Mouse (Mus musculus) liver, embryonic 13.5 days (tissue): Measurements from ENCODE around the gene Fubp1. TPM values are rescaled to one million over a fixed set of nuclear protein-coding genes. Genes with fewer than 3 reads are reported as not detected.
A peak's percentile ranks its signal among the peaks of the same experiment; 100 is the strongest.

Experiments
- ATAC-seq: fragments of 200-750 bp; cut with Nextera tagmentation; 2 replicates; pipeline ENCODE4 v1.8.0; 2017; ENCODE audit warnings: low read depth, mild to moderate bottlenecking, moderate number of reproducible peaks, moderate library complexity
- DNase-seq: peaks from one replicate; pipeline ENCODE4 v3.0.0; 2022
- H3K27ac ChIP-seq: fragments of 300-500 bp; sonication (generic); 2 replicates; pipeline ENCODE4 v1.5.1; 2015; ENCODE audit warnings: moderate library complexity, mild to moderate bottlenecking, inconsistent platforms
- H3K27me3 ChIP-seq: fragments of 300-500 bp; sonication (generic); 2 replicates; pipeline ENCODE4 v1.6.1; 2015; ENCODE audit warnings: mild to moderate bottlenecking, inconsistent platforms
- H3K36me3 ChIP-seq: fragments of 300-500 bp; sonication (generic); 2 replicates; pipeline ENCODE4 v1.6.1; 2015; ENCODE audit warnings: mild to moderate bottlenecking, inconsistent platforms
- H3K4me1 ChIP-seq: fragments of 300-500 bp; sonication (generic); replicated peaks from 2 replicates; pipeline ENCODE4 v1.6.1; 2015; ENCODE audit warnings: inconsistent platforms
- H3K4me2 ChIP-seq: fragments of 300-500 bp; sonication (generic); 2 replicates; pipeline ENCODE4 v1.6.1; 2015; ENCODE audit warnings: inconsistent platforms, mild to moderate bottlenecking, moderate library complexity
- H3K4me3 ChIP-seq: fragments of 300-500 bp; sonication (generic); replicated peaks from 2 replicates; pipeline ENCODE4 v1.5.1; 2015; ENCODE audit warnings: mild to moderate bottlenecking, inconsistent platforms
- H3K9ac ChIP-seq: fragments of 300-500 bp; sonication (generic); 2 replicates; pipeline ENCODE4 v1.6.1; 2015; ENCODE audit warnings: mild to moderate bottlenecking, inconsistent platforms
- H3K9me3 ChIP-seq: fragments of 300-500 bp; sonication (generic); replicated peaks from 2 replicates; pipeline ENCODE4 v1.6.1; 2016; ENCODE audit warnings: inconsistent platforms
- WGBS: fragments of 180-500 bp; shearing (Covaris S2); methylation state at CpG from one replicate; pipeline ENCODE4 v1.1.7; 2015; ENCODE audit not compliant: insufficient replicate concordance; 5-methylcytosine and 5-hydroxymethylcytosine counted together
- polyA plus RNA-seq: library from polyadenylated mRNA; unstranded; fragments of >200 nt; fragmentation: Nextera tagmentation; extraction: Ambion mirVana; gene quantifications from 2 replicates; pipeline ENCODE4 v1.2.1, GENCODE M21; 2015

The Fubp1 gene
- polyA plus RNA-seq, 1 experiment from 2014 or later: 99.4 TPM

DNA sequence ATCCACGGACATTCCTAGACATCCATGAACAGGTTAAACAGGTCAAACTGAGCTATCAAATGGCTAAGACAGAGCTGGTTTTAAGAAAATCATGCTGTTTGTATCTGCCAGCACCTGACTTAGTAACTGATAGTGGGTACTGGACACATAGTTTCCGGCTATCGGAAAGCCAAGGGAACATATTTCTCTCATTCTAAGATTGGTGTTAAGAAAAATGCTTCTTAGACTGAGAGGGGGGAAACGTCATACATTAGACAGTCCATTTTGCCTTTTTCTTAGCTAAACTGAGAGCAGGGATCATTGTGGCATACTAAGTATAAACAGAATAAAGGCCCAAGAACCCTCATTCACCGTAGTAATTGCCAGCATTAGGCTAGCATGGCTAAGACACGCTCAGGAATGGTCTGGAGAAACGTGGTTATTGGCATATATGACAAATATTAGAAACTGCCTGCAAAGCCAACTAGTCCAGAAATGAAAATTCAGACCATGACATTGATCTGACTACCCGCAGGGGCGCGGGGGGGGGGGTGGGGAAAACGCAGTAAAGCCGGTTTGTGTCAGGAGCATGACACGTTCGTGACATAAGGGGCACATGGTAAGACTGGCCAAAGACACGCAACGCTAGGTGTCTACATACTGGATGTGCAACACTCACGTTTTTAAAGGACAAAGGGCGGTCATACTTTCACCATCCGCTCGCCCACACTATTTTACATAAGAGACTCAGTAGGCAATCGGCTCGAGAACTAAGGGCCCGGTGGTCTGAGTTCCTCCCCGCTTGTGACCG lies 850 bp upstream of the Fubp1 start:
- WGBS: 4% methylated on average over 25 of the region's 25 CpGs
- Histone ChIP-seq H3K4me3 (peak overlapping the region; percentile 98), H3K9ac (peak overlapping the region; percentile 96), H3K27ac (peak overlapping the region; percentile 98), H3K4me2 (peak overlapping the region; percentile 83), H3K9me3 (no peaks in the 10 kb centered on the region), H3K4me1 (peaks cover 40% of the 10 kb centered on the region), H3K27me3 (no peaks in the 10 kb centered on the region), H3K36me3 (peaks cover 15% of the 10 kb centered on the region; the same call in 1 of the 2 replicates)
- peak; percentile 5; the same call in 1 of the 2 replicates for ATAC-seq
- DNase-seq: peak; percentile 34

DNA sequence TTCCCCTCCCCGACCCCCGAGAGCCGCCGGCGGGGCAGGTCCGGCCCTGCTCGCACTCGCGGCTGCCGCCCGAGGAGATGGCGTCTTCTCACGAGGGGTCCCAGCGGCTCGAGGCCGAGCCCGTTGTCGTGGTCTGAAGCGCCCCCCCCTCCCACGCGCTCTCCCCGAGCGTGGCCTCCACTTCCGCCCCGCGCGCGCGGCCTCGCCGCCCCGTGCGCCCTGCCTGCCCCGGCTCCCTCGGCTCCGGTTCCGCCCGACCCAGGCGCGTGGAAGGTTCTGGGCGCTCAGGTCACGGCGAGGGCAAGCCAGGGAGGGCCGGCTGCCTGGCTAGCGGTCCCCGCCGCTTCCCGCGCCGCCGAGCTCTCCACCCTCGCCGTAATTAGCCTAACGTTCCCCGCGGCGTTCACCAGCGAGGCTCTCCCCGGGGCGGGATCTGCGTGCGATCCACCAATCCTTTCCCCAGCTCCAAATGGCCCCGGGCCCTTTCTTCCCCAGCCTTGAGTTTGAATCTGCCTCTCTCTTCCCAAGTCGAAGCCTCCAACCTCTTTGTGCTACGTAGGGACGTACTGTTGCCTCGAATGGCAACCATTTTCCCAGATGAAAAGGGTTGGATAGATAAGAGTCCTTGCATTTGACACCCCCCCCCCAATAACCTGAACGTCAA lies 638 bp downstream of the Fubp1 start:
- DNase-seq: peak; percentile 55
- Histone ChIP-seq H3K4me2 (peak overlapping the region; percentile 91), H3K4me1 (peaks cover 44% of the 10 kb centered on the region), H3K36me3 (peaks cover 26% of the 10 kb centered on the region), H3K27me3 (no peaks in the 10 kb centered on the region), H3K9ac (peak overlapping the region; percentile 99), H3K9me3 (no peaks in the 10 kb centered on the region), H3K27ac (peak overlapping the region; percentile 94), H3K4me3 (peak overlapping the region; percentile 98)
- ATAC-seq: peak; percentile 47
- WGBS: under 1% methylated on average over 66 of the region's 68 CpGs

DNA sequence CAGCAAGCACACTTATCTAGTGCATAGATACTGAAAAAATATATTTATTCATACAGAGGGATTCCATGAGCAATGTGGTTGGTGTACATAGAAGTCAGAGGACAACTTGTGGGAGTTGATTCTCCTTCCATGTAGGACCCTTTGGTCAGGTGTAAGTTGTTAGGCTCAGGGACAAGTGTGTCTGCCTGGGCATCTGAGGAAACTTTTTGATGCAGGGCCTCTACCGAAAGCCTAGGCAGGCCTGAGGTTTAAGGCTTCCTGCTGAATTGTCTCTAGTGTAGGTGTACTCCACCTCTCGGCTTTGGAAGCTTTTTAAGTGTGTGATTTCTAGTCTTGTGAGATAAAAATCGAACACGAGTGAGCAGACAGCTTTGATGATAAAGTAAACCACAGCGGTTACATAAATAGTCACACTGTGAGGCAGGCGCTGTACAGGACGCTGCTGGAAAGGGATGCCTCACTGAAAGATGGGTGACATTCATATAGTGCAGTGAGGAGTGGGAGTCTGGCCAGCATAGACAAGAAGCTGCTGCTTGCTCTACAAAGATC lies 1.6 kb downstream of the Fubp1 start:
- Histone ChIP-seq H3K9me3 (no peaks in the 10 kb centered on the region), H3K9ac (peak overlapping the region; percentile 99), H3K4me2 (peak overlapping the region; percentile 91), H3K36me3 (peaks cover 36% of the 10 kb centered on the region), H3K4me1 (peaks cover 45% of the 10 kb centered on the region), H3K27ac (peak overlapping the region; percentile 94), H3K27me3 (no peaks in the 10 kb centered on the region), H3K4me3 (peak overlapping the region; percentile 98)
- no peak for DNase-seq
- no peak for ATAC-seq
- WGBS: under 1% methylated on average over 7 of the region's 7 CpGs

DNA sequence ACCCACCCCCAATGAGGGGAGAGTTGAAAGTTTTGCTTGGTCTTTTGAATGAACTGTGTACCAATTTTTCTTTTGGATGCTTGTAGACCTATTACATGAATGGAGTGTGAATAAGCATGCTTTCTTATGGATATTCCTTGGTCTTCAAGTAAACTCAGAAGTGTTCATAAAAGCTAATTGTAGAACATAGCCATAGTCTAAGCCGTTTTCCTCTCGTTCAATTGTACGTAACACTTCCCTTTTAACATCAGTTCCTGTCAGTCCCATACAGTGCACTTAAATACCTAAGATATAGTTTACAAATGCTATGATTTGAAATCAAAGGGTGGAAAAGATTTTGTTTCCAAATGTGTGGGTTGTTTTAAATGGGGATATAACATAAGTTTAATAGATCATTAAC lies 3.2 kb downstream of the Fubp1 start:
- H3K9ac ChIP-seq: peak overlapping the region; percentile 99
- ATAC-seq: no peak

DNA sequence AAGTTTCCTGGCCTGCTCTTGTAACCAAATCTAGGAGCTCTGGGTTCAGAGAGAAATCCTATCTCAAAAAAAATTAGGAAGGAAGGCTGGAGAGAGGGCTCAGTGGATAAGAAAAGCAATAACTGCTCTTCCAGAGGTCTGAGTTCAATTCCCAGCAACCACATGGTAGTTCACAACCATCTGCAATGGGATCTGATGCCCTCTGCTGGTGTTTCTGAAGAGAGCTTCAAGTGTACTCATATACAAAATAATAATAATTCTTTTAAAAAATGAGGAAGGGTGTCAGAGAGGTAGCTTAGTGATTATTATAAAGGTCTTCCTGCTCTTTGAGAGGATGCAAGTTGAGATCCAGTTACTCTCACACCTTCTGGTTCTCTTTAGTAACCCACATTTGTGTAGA lies 14.7 kb downstream of the Fubp1 start:
- Histone ChIP-seq H3K36me3 (peaks cover 91% of the 10 kb centered on the region), H3K27ac (no peak overlapping the region), H3K4me2 (no peak overlapping the region), H3K4me3 (no peak overlapping the region), H3K27me3 (no peaks in the 10 kb centered on the region), H3K4me1 (0 out of 2 replicates have a peak, but pooled peaks cover 4% of the 10 kb centered on the region), H3K9me3 (no peaks in the 10 kb centered on the region), H3K9ac (no peak overlapping the region)
- no peak for ATAC-seq
- no peak for DNase-seq

More for the DNA sequence above, 3.2 kb downstream of the Fubp1 start:
- DNase-seq: no peak
- Histone ChIP-seq H3K4me3 (peak overlapping the region; percentile 98), H3K27me3 (no peaks in the 10 kb centered on the region), H3K4me2 (peak overlapping the region; percentile 91), H3K27ac (no peak overlapping the region), H3K36me3 (peaks cover 45% of the 10 kb centered on the region), H3K9me3 (no peaks in the 10 kb centered on the region), H3K4me1 (peaks cover 37% of the 10 kb centered on the region)
- WGBS: 38% methylated on average over 3 of the region's 3 CpGs

DNA sequence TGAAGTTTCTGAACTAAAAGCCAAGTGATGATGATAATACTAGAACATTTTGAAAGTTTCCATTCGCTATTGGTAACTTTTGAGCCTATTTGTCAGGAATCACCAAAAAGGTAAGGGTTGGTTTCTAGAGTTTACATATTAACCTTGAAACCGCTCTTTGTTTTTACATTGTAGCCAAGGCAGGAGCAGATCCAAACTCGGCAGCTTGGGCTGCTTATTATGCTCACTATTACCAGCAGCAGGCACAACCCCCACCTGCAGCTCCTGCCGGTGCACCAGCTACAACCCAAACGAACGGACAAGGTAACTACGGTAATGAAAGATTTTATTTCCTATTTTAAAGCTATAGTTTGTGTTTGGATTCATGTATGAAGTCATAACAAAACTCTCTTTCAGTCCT lies 15.7 kb downstream of the Fubp1 start:
- H3K4me2 ChIP-seq: no peak overlapping the region
- H3K36me3 ChIP-seq: peaks cover 90% of the 10 kb centered on the region
- no peak for DNase-seq
- no peaks in the 10 kb centered on the region for H3K27me3 ChIP-seq
- H3K4me1 ChIP-seq: peaks cover 8% of the 10 kb centered on the region
- ATAC-seq: no peak
- no peak overlapping the region for H3K9ac ChIP-seq
- 88% methylated on average over 7 of the region's 7 CpGs for WGBS
- no peak overlapping the region for H3K4me3 ChIP-seq
- no peak overlapping the region for H3K27ac ChIP-seq
- H3K9me3 ChIP-seq: no peaks in the 10 kb centered on the region

DNA sequence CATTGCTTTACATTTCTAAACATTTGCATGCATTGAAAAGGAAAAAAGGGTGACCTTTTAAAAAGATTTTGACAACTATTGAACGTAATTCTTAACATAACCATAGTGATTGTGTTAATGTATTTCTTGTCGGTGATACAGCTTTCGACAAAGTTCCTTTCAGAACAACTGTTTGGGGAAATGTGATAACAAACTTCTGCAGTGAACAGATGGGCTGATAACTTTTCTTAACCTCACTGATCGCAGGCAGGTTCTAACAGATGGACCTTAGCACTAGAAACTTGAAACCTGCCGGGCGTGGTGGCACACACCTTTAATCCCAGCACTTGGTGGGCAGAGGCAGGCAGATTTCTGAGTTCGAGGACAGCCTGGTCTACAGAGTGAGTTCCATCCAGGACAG lies 18.6 kb downstream of the Fubp1 start:
- Histone ChIP-seq H3K9ac (no peak overlapping the region), H3K4me1 (peaks cover 17% of the 10 kb centered on the region), H3K27me3 (no peaks in the 10 kb centered on the region), H3K27ac (no peak overlapping the region), H3K4me3 (no peak overlapping the region), H3K9me3 (no peaks in the 10 kb centered on the region), H3K4me2 (no peak overlapping the region), H3K36me3 (peaks cover 86% of the 10 kb centered on the region)
- 70% methylated on average over 7 of the region's 7 CpGs for WGBS
- ATAC-seq: no peak
- no peak for DNase-seq

DNA sequence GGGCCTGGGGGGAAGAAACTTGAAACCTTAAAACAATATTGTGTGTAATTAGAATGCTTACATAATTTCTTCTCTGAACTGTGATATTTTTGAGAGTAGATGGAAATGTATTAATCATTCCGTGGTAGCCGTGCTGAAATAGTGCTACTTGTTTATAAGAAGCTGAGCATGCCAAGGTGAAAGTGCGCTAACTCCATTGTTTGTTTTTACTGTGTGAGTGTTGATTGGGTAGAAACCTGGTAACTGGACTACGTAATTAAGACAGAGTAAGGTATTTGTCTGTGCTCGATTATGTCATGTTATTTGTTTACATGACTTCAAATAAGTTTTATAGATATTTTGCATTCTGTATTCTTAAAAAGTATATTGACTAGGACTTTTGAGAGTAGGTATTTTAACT lies 19.0 kb downstream of the Fubp1 start:
- Histone ChIP-seq H3K27ac (no peak overlapping the region), H3K27me3 (no peaks in the 10 kb centered on the region), H3K4me3 (no peak overlapping the region), H3K9ac (no peak overlapping the region), H3K36me3 (peaks cover 82% of the 10 kb centered on the region), H3K4me1 (peaks cover 17% of the 10 kb centered on the region), H3K4me2 (no peak overlapping the region), H3K9me3 (no peaks in the 10 kb centered on the region)
- ATAC-seq (no peak), DNase-seq (no peak)
- 93% methylated on average over 5 of the region's 5 CpGs for WGBS

DNA sequence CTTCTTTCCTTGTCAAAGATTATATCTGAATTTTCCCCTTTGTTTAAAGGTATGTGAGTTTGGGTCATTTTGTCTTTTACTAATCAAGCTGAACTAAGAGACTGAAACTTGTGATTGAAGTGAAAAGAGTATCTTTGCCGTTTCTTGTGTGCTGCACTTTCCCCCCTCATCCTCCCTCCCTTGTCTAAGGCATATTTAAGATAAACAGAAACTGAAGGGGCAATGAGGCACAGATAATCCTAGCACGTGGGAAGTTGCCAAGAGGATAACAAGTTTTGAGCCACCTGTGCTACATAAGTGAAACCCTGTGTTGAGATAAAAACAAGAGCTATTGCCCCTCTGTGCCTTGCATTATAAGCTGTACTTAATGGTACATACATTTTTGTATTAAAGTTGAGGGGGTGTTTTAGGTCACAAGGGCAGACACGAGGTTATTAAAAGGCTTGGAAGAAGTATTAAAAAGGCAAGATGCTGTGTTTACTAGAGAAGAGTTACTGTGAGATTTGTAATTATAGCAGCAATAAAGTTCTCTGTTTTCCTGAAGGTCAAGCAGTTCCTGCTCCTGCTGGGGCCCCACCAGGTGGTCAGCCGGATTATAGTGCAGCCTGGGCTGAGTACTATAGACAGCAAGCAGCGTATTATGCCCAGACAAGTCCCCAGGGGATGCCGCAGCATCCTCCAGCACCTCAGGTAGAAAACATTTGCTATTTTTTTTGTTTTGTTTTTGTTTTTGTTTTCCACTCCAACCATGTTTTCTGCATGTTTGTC lies 21.3 kb downstream of the Fubp1 start:
- Histone ChIP-seq H3K9me3 (no peaks in the 10 kb centered on the region), H3K4me2 (no peak overlapping the region), H3K4me1 (peaks cover 17% of the 10 kb centered on the region), H3K27ac (no peak overlapping the region), H3K27me3 (no peaks in the 10 kb centered on the region), H3K9ac (no peak overlapping the region), H3K36me3 (peaks cover 74% of the 10 kb centered on the region), H3K4me3 (no peak overlapping the region)
- WGBS: 57% methylated on average over 6 of the region's 6 CpGs
- DNase-seq (peak; percentile 27), ATAC-seq (peak; percentile 83)

DNA sequence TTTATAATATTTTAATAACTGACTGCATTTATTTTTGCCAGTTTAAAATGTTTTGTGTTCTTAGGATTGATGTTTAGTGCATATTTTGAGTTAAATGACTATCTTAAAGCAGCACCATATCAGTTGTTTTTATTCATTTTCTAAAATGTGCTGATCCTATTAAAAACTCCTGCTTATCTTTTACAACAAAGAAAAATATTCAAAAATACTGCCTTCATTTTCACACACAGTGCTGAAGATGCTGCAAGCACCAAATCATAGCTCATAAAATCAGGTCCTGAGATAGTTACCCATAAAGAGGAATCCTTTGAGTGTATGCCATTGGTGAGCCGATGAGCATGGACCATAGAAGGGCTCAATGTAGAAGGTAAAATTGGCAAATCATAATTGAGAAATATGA lies 25.0 kb downstream of the Fubp1 start:
- Histone ChIP-seq H3K36me3 (peaks cover 58% of the 10 kb centered on the region), H3K4me3 (no peak overlapping the region), H3K9ac (no peak overlapping the region), H3K4me1 (peaks cover 12% of the 10 kb centered on the region), H3K27ac (no peak overlapping the region), H3K27me3 (no peaks in the 10 kb centered on the region), H3K9me3 (no peaks in the 10 kb centered on the region), H3K4me2 (no peak overlapping the region)
- ATAC-seq: no peak
- no peak for DNase-seq
- WGBS: 95% methylated on average over 1 of the region's 1 CpGs

DNA sequence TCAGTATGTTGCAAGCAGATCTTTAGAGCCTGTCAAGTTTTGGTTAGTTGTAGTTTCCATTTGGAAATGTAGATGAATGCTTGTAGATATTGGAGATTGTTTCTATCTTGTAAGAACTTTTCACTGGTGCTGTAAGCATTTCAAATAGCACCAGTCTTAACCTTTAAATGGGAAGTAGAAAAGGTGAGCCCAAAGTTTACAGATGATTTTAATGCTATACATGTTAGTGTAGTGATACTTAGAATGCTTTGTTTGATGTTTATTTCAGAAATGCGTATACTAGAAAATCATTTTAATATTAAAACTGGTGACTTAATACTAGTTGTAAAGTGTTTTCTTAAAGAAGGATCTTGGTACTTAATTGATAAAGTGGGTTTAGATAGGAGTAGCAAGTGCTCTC lies 25.6 kb downstream of the Fubp1 start:
- H3K4me2 ChIP-seq: no peak overlapping the region
- H3K27ac ChIP-seq: no peak overlapping the region
- H3K4me1 ChIP-seq: peaks cover 9% of the 10 kb centered on the region
- H3K27me3 ChIP-seq: no peaks in the 10 kb centered on the region
- DNase-seq: no peak
- no peak overlapping the region for H3K9ac ChIP-seq
- no peaks in the 10 kb centered on the region for H3K9me3 ChIP-seq
- 92% methylated on average over 1 of the region's 1 CpGs for WGBS
- no peak for ATAC-seq
- H3K36me3 ChIP-seq: peaks cover 52% of the 10 kb centered on the region
- H3K4me3 ChIP-seq: no peak overlapping the region
